ENCODE assay signal across 11 mouse cellular contexts in the genomic region with DNA sequence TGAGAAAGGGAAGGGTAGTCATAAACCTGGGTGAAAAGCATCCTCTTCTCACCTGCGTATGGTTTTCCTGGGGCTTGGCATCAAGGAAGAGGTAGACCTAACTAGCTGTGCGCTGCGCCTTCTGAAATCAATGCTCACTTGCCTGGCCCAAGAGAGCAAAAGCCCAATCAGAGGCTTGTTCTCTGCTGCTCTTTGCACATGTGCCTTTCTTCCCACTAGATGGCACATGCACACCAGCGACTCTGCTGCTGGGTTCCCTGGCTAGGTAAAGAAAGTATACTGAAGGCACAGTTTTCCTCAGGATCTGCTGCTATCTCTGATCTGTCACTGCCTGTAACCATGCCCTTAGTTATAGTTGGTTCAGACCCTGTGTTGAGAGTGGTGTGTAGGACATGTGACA.
A peak's percentile ranks its signal among the peaks of the same experiment; 100 is the strongest.
DNase-seq lines count a peak whose midpoint lies in the region; ATAC-seq and TF ChIP-seq lines count a peak whose summit lies in the region.
"Had no signal": no experiment of that assay in that cellular context is flagged by ENCODE, and none has a peak within 500 bp of the region (broad histone marks: within the 10 kb centered on the region; RNA-seq: fewer than 3 reads in every experiment).

No protein-coding gene starts in this region.

- H3K27ac ChIP-seq in intestine, postnatal 0 days (ENCODE audit: low read depth, low read length), result no peak overlapping the region
- H3K27ac ChIP-seq in intestine, embryonic 16.5 days (ENCODE audit: low read length), result no peak overlapping the region
- no peak overlapping the region for H3K27ac ChIP-seq in midbrain, postnatal 0 days (ENCODE audit: low read depth, low read length)
- H3K27ac ChIP-seq in midbrain, embryonic 13.5 days, result no peak overlapping the region
- no peak overlapping the region for H3K27ac ChIP-seq in small intestine, adult 2 months (ENCODE audit: insufficient read depth, low read depth, low read length)
- H3K27ac ChIP-seq: heart, embryonic 13.5 days had no signal

- no peak overlapping the region for H3K4me3 ChIP-seq in intestine, postnatal 0 days (ENCODE audit: low read depth, low read length)
- no peak overlapping the region for H3K4me3 ChIP-seq in intestine, embryonic 16.5 days (ENCODE audit: low read length)
- no peak overlapping the region for H3K4me3 ChIP-seq in midbrain, postnatal 0 days (ENCODE audit: low read depth, low read length)
- H3K4me3 ChIP-seq in midbrain, embryonic 13.5 days (replicated peaks), result no peak overlapping the region
- no peak overlapping the region for H3K4me3 ChIP-seq in small intestine, adult 2 months (ENCODE audit: low read depth, low read length)
- H3K4me3 ChIP-seq: heart, embryonic 13.5 days had no signal

- DNase-seq in midbrain, postnatal 0 days (ENCODE audit: low spot score), result peak; percentile 39
- DNase-seq in adipocyte (ENCODE audit: low spot score), result peak; percentile 29
- DNase-seq in right cerebral cortex, postnatal 36 days (ENCODE audit: low spot score in 2 of 2), result no peak
- no peak for DNase-seq in right cerebral cortex, postnatal 10 days (ENCODE audit: low spot score in 2 of 2)
- DNase-seq: cerebellum, adult 8-10 months had no signal

- no peak for TF ChIP-seq POLR2A in small intestine, adult 2 months (IDR thresholded peaks at IDR 0.05; ENCODE audit: low read depth, low read length)

- no peaks in the 10 kb centered on the region for H3K4me1 ChIP-seq in intestine, postnatal 0 days (replicated peaks; ENCODE audit: control insufficient read depth, insufficient read depth, low read length)
- H3K4me1 ChIP-seq in intestine, embryonic 16.5 days (ENCODE audit: control insufficient read depth, insufficient read depth, low read length), result no peaks in the 10 kb centered on the region
- H3K4me1 ChIP-seq in midbrain, postnatal 0 days (ENCODE audit: insufficient read depth, low read length), result no peaks in the 10 kb centered on the region
- no peaks in the 10 kb centered on the region for H3K4me1 ChIP-seq in midbrain, embryonic 13.5 days (replicated peaks)
- H3K4me1 ChIP-seq in small intestine, adult 2 months (ENCODE audit: control insufficient read depth, insufficient read depth, insufficient read length, low read length), result no peaks in the 10 kb centered on the region

- H3K27me3 ChIP-seq in intestine, postnatal 0 days (replicated peaks; ENCODE audit: control insufficient read depth, insufficient read depth, low read length), result no peaks in the 10 kb centered on the region
- H3K27me3 ChIP-seq in intestine, embryonic 16.5 days (replicated peaks; ENCODE audit: control insufficient read depth, insufficient read depth, low read length), result no peaks in the 10 kb centered on the region
- no peaks in the 10 kb centered on the region for H3K27me3 ChIP-seq in midbrain, postnatal 0 days (ENCODE audit: insufficient read depth, low read length)
- H3K27me3 ChIP-seq in midbrain, embryonic 13.5 days, result no peaks in the 10 kb centered on the region
- H3K27me3 ChIP-seq in small intestine, adult 2 months (ENCODE audit: control insufficient read depth, insufficient read depth, low read length), result no peaks in the 10 kb centered on the region
- H3K27me3 ChIP-seq: heart, embryonic 13.5 days had no signal

- no peaks in the 10 kb centered on the region for H3K9me3 ChIP-seq in intestine, postnatal 0 days (ENCODE audit: control insufficient read depth)
- no peaks in the 10 kb centered on the region for H3K9me3 ChIP-seq in intestine, embryonic 16.5 days (ENCODE audit: control insufficient read depth, low read length)
- H3K9me3 ChIP-seq in midbrain, postnatal 0 days (ENCODE audit: low read length), result no peaks in the 10 kb centered on the region
- H3K9me3 ChIP-seq in midbrain, embryonic 13.5 days, result no peaks in the 10 kb centered on the region
- H3K9me3 ChIP-seq: heart, embryonic 13.5 days had no signal

- H3K4me2 ChIP-seq in intestine, postnatal 0 days (replicated peaks; ENCODE audit: low read depth), result no peak overlapping the region
- H3K4me2 ChIP-seq in intestine, embryonic 16.5 days (ENCODE audit: low read depth, low read length), result no peak overlapping the region
- no peak overlapping the region for H3K4me2 ChIP-seq in midbrain, postnatal 0 days (ENCODE audit: low read depth, low read length, poor library complexity, severe bottlenecking)
- H3K4me2 ChIP-seq in midbrain, embryonic 13.5 days (replicated peaks), result no peak overlapping the region
- H3K4me2 ChIP-seq: heart, embryonic 13.5 days had no signal

- no peak for ATAC-seq in intestine, postnatal 0 days
- ATAC-seq in intestine, embryonic 16.5 days, result no peak
- no peak for ATAC-seq in midbrain, postnatal 0 days (ENCODE audit: low FRiP score)
- no peak for ATAC-seq in midbrain, embryonic 13.5 days
- ATAC-seq: forebrain, embryonic 16.5 days had no signal

- WGBS in intestine, postnatal 0 days, result 85% methylated on average over 4 of the region's 4 CpGs
- 80% methylated on average over 4 of the region's 4 CpGs for WGBS in intestine, embryonic 16.5 days
- WGBS in midbrain, postnatal 0 days, result 79% methylated on average over 4 of the region's 4 CpGs
- WGBS in midbrain, embryonic 13.5 days, result 85% methylated on average over 4 of the region's 4 CpGs
- 84% methylated on average over 4 of the region's 4 CpGs for WGBS in small intestine, adult 2 months

- peaks cover 4% of the 10 kb centered on the region; the same call in 1 of the 2 replicates for H3K36me3 ChIP-seq in intestine, postnatal 0 days (ENCODE audit: control insufficient read depth, insufficient read depth)
- no peaks in the 10 kb centered on the region for H3K36me3 ChIP-seq in intestine, embryonic 16.5 days (ENCODE audit: control insufficient read depth, insufficient read depth, low read length)
- no peaks in the 10 kb centered on the region for H3K36me3 ChIP-seq in midbrain, postnatal 0 days (ENCODE audit: insufficient read depth, low read length)
- H3K36me3 ChIP-seq in midbrain, embryonic 13.5 days, result no peaks in the 10 kb centered on the region
- H3K36me3 ChIP-seq in small intestine, adult 2 months (ENCODE audit: control insufficient read depth, insufficient read depth, low read length), result peaks cover 2% of the 10 kb centered on the region; the same call in 1 of the 2 replicates

- H3K9ac ChIP-seq in intestine, postnatal 0 days (ENCODE audit: low read depth, low read length), result no peak overlapping the region
- no peak overlapping the region for H3K9ac ChIP-seq in intestine, embryonic 16.5 days (ENCODE audit: low read depth, low read length)
- no peak overlapping the region for H3K9ac ChIP-seq in midbrain, postnatal 0 days (replicated peaks; ENCODE audit: low read length, poor library complexity, severe bottlenecking)
- H3K9ac ChIP-seq in midbrain, embryonic 13.5 days (replicated peaks), result no peak overlapping the region
- H3K9ac ChIP-seq: heart, embryonic 13.5 days had no signal

- peak; percentile 72 for TF ChIP-seq CTCF in intestine, postnatal 0 days (IDR thresholded peaks at IDR 0.05; ENCODE audit: low read depth)
- TF ChIP-seq CTCF in midbrain, postnatal 0 days (IDR thresholded peaks at IDR 0.05), result peak; percentile 76
- TF ChIP-seq CTCF in small intestine, adult 2 months (IDR thresholded peaks at IDR 0.05; ENCODE audit: extremely low read depth, insufficient read length, insufficient replicate concordance, low read depth, low read length), result peak; percentile 27; the same call in 1 of the 2 replicates

Comparison
In these comparisons a context has a peak if more than half of its experiments do, and no peak if none do; other contexts are left out.
1. DNase-seq: peak in midbrain, postnatal 0 days (single experiment) and adipocyte (single experiment); none in right cerebral cortex, postnatal 36 days (0 of 2) and right cerebral cortex, postnatal 10 days (0 of 2).
2. Peak in every context shown above with its lines, with median percentiles within 50 percentile points of each other: CTCF ChIP-seq.